Mouse (Mus musculus) inflammation-experienced regulatory T-cells, adult 16 weeks (primary cell): ENCODE results near the gene Mrps7. TPM values are rescaled to one million over a fixed set of nuclear protein-coding genes. Genes with fewer than 3 reads are reported as not detected.

Experiments used
- polyA plus RNA-seq: library from polyadenylated mRNA; unstranded; fragments of 100-300 nt; shearing (Covaris generic); gene quantifications from one replicate; pipeline ENCODE4 v1.2.1, GENCODE M21; 2017

The Mrps7 gene
- polyA plus RNA-seq, result 71.9 TPM

DNA sequence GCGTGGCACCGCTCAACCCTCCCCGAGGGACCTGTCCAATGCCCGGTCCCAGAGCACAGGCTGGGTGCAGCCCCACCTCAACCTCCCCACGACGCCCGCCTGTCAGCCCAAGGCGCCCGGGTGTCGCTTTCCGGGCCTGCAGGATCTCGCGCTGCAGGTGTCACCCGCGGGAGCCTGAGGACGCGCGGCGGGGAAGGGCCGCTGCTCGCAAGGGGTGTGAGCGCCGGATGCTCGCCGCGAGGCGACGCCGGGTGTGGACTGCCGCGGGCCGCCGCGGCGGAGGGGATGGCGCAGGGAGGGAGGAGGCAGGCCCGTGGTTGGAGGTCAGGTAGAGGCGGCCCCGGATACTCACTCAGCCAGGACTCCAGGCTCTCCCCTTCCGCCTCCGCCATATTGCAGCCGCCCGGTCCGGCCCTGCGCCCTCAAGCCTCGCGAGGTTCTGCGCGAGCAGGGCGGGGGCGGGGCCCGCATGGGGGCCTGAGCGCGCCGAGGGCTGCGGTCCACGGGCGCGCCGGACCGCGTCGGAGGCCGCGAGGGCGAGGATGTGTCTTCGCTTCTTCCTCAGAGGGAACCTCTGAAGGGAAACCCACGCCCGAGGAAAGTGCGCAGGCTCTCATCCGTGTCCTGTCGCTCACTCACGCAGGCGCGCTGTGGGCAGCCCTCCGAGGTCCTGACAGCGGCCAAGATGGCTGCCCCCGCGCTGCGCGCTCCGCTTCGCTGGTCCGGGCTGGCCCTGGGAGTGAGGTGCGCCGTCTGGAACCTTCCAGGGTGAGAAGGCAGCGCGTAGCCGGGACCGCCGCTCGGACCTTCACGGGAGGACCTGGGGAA is at the start of gene Mrps7, which contains the start of gene Gga3:
Gene Mrps7 (plus strand): TSS at position 450 of the 828 bp plus-strand sequence.
Gene Gga3 (minus strand): TSS at position 576 of the 828 bp plus-strand sequence.

DNA sequence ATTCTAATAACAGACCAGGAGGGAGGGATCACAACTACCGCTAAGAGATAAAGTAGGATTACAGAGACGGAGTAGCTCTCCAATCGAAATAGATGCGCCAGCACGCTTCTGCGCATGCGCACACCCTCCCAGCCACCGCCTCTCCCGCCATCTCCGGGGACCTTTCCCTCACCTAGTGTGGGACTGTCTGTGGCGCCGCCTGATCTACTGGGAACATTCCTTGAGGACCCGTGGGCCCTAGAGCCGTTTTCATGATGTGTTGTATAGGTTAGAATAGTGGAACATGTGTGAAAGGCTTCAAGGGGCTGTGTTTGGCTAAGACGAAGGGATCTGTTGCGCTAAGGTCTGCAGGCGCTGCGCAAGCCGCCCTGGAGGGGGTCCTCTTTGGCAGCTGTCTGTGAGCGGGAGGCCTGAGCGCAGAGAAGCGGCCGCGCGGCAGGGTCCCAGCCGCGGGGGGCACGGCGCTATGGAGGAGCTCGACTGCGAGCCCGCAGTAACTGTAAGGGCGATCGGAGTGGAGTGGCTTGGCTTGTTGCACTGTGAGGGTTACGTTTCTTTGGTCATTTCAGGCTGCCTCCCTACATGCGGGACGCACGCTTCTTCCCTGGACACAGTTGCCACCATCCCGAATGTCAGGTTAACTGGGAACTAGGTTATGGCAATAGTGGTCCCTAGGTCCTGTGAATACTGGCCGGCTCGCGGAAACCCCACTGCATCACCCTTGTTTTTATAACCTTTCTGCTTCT is 39.5 kb upstream of the Mrps7 start, which contains the start of gene Nup85:
Gene Nup85 (plus strand): TSS at position 371 of the 746 bp plus-strand sequence.

DNA sequence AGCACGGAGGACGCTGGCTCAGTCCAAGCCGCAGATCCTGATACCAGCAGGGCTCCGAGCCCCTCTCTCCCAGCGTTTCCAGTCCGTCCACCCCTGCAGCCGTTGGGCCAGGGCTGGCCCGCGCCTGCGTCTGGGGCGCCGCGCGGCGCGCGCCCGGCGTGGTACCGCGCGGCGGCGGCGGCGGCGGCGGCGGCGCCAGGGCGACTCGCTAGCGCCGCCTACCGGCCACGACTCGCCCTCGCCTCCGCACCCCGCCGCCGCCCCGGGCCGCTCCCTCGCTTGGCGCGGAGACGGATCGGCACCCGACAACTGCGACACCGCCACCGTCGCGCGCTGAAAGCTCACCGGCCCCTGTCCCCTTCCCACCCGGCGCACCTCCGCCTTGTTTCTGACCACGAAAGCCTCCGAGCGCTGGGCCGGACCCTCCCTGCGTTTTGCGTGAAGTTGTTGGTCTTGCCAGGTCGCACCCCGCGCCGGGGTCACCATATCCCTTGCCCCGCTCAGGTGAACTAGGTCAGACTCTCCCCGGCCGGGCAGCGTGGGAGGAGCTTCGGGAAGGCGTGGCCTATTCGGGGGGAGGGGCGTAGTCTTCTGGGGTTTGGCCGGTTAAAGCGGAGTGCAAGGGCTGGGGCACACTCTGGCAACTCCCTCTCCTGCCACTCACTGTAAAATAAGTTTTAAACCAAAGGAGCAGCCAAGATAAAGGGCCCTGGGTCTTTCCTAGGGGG is 8.8 kb downstream of the Mrps7 start, which contains the start of gene Mif4gd:
Gene Mif4gd (minus strand): TSS at position 560 of the 728 bp plus-strand sequence.

DNA sequence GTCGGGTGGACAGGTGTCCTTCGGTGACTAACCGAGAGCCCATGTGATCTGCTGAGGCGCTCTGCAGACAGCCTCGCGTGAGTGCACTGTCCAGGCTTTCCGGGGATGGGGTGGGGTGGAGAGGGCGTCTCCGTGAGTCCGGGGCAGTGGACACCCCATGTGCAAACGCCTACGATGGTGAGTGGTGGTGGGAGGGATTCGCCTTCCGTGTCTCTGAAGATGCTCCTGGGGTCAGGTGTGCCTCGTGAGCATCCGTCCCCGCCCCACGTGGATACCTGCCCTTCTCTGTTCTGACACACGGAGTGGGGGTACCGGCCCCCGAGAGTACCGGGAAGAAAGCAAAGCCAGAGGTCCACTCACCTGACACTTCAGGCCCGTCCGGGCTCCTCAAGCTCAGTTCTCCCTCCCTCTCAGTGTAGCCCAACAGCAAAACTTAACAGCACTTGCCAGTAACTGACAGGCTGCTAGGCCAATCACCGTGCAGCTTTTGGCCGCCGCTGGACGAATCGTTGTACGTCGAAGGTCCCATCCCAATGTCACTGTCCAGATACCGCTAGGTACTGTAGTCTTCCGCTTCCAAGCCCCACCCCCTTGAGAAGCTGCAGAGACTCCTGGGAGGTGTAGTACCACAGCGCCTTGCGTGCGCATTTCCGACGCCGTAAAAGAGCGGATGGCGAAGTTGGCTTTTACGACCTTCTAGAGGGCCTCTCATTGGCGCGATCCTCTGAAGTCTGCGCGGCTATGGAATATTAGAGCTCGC is 24.2 kb downstream of the Mrps7 start, which contains the start of gene Slc25a19:
Gene Slc25a19 (minus strand): TSS at position 591 of the 760 bp plus-strand sequence.

Other genes starting within 250 kb of the Mrps7 start
- 8.4 TPM for gene Hid1, start 236.2 kb upstream of the Mrps7 start, polyA plus RNA-seq
- gene Cdr2l, start 222.0 kb upstream of the Mrps7 start, polyA plus RNA-seq, result not detected
- gene Mrpl58, start 200.2 kb upstream of the Mrps7 start, polyA plus RNA-seq, result 162 TPM
- gene Atp5h, start 184.0 kb upstream of the Mrps7 start, polyA plus RNA-seq, result 711 TPM
- gene Kctd2, start 183.8 kb upstream of the Mrps7 start, polyA plus RNA-seq, result 4.6 TPM
- gene Trim80, start 163.4 kb upstream of the Mrps7 start, polyA plus RNA-seq, result not detected
- 11.0 TPM for gene Slc16a5, start 141.5 kb upstream of the Mrps7 start, polyA plus RNA-seq
- gene Armc7, start 128.3 kb upstream of the Mrps7 start, polyA plus RNA-seq, result 120 TPM
- gene Nt5c, start 112.1 kb upstream of the Mrps7 start, polyA plus RNA-seq, result 367 TPM
- 685 TPM for gene Jpt1, start 89.5 kb upstream of the Mrps7 start, polyA plus RNA-seq
- gene Sumo2, start 67.6 kb upstream of the Mrps7 start, polyA plus RNA-seq, result 796 TPM
- gene Nup85, start 39.5 kb upstream of the Mrps7 start, polyA plus RNA-seq, result 102 TPM
- 67.8 TPM for gene Gga3, start 126 bp downstream of the Mrps7 start, polyA plus RNA-seq
- 228 TPM for gene Mif4gd, start 9.0 kb downstream of the Mrps7 start, polyA plus RNA-seq
- gene Slc25a19, start 24.4 kb downstream of the Mrps7 start, polyA plus RNA-seq, result 86.8 TPM
- gene Grb2, start 104.7 kb downstream of the Mrps7 start, polyA plus RNA-seq, result 12.8 TPM
- gene Tmem94, start 161.5 kb downstream of the Mrps7 start, polyA plus RNA-seq, result 42.6 TPM
- gene Caskin2, start 209.7 kb downstream of the Mrps7 start, polyA plus RNA-seq, result 4.2 TPM
- 25.6 TPM for gene Tsen54, start 210.8 kb downstream of the Mrps7 start, polyA plus RNA-seq
- gene Llgl2, start 220.1 kb downstream of the Mrps7 start, polyA plus RNA-seq, result 39.3 TPM